Mouse (Mus musculus): ENCODE results near the gene Layn. TPM values are rescaled to one million over a fixed set of nuclear protein-coding genes. Genes with fewer than 3 reads are reported as not detected.

Gene Layn
- 8.8 and 8.9 TPM in 2 replicates for polyA plus RNA-seq (2015; fragmentation: Nextera tagmentation; extraction: Ambion mirVana)

DNA sequence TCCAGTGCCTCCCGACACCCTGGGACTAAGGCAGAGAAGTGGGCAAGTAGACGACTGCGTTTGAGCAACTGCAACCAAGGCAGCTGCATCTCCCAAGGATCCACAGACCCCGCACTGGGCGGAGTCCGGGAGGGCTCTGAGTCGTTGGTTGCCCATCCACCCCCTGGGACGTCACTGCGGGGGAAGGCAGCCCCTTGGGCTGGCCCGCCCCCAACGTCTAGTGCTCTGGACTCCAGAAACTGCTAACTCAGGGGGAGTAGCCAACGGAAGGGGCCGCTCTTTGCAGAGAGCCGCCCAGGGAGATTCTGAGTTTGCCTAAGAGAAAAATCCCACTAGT, at the start of gene Layn:
Layn (minus strand) TSS at position 116 of the 337 bp plus-strand sequence.
- under 1% methylated on average over 14 of the region's 14 CpGs for WGBS
- ATAC-seq (replicated peaks; ENCODE audit: insufficient number of reproducible peaks, insufficient read depth, low FRiP score, low read depth), result peak; percentile 94
- Histone ChIP-seq H3K4me1 (replicated peaks) (peaks cover 19% of the 10 kb centered on the region), H3K4me3 (peak within 1 kb of the TSS; percentile 54), H3K27ac (peak within 1 kb of the TSS; percentile 70), H3K27me3 (0 out of 2 replicates have a peak, but pooled peaks cover under 1% of the 10 kb centered on the region), H3K4me2 (peak within 1 kb of the TSS; percentile 89), H3K9ac (peak within 1 kb of the TSS; percentile 56), H3K36me3 (no peaks in the 10 kb centered on the region), H3K9me3 (replicated peaks) (no peaks in the 10 kb centered on the region)

DNA sequence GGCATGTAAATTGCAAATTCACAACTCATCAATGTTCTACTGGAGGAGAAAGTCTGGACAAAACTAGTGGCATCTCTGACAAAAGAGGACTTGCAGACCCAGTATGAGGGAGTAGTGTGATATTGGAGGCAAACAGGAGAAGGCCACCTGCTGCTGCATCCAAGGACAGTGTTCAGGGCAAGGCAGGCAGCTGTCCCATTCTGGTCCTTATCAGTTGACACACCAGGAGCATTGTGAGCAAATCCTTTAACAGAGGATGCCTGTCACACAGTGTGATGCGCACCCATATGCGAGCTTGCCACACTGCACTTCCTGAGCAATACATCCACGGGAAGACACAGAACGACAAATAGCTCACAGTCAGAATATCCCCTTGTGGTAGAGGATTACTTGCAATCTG, 37.9 kb upstream of the Layn start:
- Histone ChIP-seq H3K4me2 (no peak overlapping the region), H3K27ac (no peak overlapping the region), H3K27me3 (no peaks in the 10 kb centered on the region), H3K9ac (no peak overlapping the region), H3K4me3 (no peak overlapping the region), H3K4me1 (replicated peaks) (no peaks in the 10 kb centered on the region), H3K9me3 (replicated peaks) (no peaks in the 10 kb centered on the region), H3K36me3 (no peaks in the 10 kb centered on the region)
- whole genome bisulfite sequencing, result 69% methylated on average over 4 of the region's 4 CpGs
- no peak for ATAC-seq (replicated peaks; ENCODE audit: insufficient number of reproducible peaks, insufficient read depth, low FRiP score, low read depth)

DNA sequence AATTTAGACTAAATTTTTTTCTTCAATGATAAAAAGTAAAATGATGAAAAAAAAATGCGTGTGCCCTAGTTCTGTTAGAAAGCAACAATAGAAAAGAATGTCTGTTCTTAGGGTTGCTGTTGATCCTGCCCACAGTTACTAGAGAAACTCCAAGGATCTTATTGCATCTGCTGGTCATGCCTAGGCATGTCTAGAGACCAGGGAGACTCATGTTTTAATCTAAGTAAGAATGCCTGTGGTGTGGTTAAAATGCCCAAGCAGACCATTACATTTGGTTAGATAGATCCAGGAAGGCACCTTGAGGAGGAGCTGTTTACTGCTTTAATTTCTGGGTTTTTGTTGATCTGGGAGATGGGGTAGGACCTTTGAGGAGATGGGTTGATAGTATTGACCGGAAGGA, 28.9 kb upstream of the Layn start:
- H3K4me2 ChIP-seq, result no peak overlapping the region
- 0 out of 2 replicates have a peak, but pooled peaks cover 10% of the 10 kb centered on the region for H3K27me3 ChIP-seq
- no peak for ATAC-seq (replicated peaks; ENCODE audit: insufficient number of reproducible peaks, insufficient read depth, low FRiP score, low read depth)
- 69% methylated on average over 2 of the region's 2 CpGs for WGBS
- H3K36me3 ChIP-seq, result no peaks in the 10 kb centered on the region
- H3K9ac ChIP-seq, result no peak overlapping the region
- no peak overlapping the region for H3K27ac ChIP-seq
- H3K9me3 ChIP-seq (replicated peaks), result no peaks in the 10 kb centered on the region
- peaks cover 16% of the 10 kb centered on the region for H3K4me1 ChIP-seq (replicated peaks)
- H3K4me3 ChIP-seq, result no peak overlapping the region

DNA sequence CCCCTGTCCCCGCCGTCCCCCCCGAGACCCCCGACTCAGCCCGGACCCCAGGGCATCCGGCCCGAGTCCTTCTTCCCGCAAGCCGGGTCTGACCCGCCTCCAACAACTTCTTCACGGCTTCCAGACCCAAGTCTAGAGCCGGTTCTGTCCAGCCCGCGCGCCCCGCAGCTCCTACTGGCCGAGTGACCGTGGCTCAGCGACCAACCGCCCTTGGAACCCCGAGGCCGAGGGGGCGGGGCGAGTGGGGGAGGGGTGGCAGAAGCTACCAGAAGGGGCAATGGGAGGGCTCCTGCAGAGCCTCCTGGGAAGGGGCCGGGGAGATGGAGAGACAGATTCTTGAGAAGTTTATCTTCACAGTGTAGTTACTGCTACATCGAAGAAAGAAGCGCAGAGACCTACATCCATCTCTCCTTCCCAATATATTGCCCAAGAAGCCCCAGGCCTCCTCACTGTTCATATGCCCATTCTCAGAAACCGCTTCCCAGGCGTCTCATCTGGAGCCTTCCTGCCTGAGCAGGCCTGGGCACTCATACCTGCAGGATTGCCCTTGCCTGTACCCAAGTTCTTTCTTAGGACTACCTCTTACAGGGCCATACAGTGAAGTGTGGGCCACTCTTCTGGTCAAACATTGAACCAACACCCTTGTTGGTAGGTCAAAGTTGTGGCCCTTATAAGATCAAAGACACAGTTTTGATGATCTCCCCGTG, 27.1 kb upstream of the Layn start:
- H3K4me1 ChIP-seq (replicated peaks), result peaks cover 16% of the 10 kb centered on the region
- peak overlapping the region; percentile 60 for H3K9ac ChIP-seq
- H3K36me3 ChIP-seq, result no peaks in the 10 kb centered on the region
- no peaks in the 10 kb centered on the region for H3K9me3 ChIP-seq (replicated peaks)
- peak overlapping the region; percentile 63 for H3K4me3 ChIP-seq
- 0 out of 2 replicates have a peak, but pooled peaks have one; percentile 27 for ATAC-seq (replicated peaks; ENCODE audit: insufficient number of reproducible peaks, insufficient read depth, low FRiP score, low read depth)
- H3K27me3 ChIP-seq, result peaks cover 18% of the 10 kb centered on the region
- WGBS, result 12% methylated on average over 30 of the region's 30 CpGs
- H3K4me2 ChIP-seq, result peak overlapping the region; percentile 100
- H3K27ac ChIP-seq, result no peak overlapping the region

DNA sequence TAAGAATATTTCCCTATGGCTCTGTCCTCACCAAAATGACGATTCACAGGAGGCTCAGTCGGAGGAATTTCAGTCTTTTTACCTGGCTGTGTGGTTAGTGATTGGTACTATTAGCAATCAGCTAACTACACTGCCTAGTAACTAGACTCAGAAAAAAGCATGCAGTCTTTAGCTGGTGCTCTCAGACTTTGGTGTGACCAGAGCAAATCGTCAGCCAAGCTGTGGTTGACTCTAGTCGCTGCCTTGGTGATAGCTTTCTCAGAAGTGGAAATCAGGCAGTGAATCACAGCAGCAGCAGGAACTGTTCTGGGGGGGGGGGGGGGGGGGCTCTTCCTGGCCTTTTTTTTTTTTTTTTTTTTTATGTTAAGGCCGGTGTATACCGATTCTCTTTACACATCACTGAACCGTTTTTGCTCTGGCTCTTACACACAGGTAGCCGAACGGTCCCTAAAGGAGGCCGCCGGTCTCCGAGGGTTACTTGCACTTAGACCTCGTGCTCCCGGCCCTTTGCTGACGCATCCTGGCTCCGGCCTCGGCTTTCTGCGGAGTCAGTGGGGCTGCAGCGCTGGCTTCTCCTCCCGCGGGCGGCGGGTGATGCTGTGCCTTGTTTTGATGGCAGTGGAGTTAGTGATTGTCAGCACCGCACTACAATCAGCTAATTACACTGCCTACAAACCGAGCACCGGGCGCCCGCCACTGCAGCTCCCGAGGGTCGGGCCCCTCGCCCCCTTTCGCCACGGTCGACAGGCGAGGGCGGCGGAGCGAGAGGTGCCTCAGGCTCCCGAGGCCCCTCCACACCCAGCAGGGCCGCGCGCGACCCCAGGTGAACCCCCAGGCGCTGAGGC, 26.3 kb upstream of the Layn start:
- Histone ChIP-seq H3K4me1 (replicated peaks) (peaks cover 16% of the 10 kb centered on the region), H3K27me3 (peaks cover 18% of the 10 kb centered on the region), H3K36me3 (no peaks in the 10 kb centered on the region), H3K9me3 (replicated peaks) (no peaks in the 10 kb centered on the region), H3K27ac (no peak overlapping the region), H3K4me2 (peak overlapping the region; percentile 100), H3K9ac (peak overlapping the region; percentile 60), H3K4me3 (peak overlapping the region; percentile 63)
- 3% methylated on average over 43 of the region's 44 CpGs for WGBS
- 0 out of 2 replicates have a peak, but pooled peaks have one; percentile 31 for ATAC-seq (replicated peaks; ENCODE audit: insufficient number of reproducible peaks, insufficient read depth, low FRiP score, low read depth)

DNA sequence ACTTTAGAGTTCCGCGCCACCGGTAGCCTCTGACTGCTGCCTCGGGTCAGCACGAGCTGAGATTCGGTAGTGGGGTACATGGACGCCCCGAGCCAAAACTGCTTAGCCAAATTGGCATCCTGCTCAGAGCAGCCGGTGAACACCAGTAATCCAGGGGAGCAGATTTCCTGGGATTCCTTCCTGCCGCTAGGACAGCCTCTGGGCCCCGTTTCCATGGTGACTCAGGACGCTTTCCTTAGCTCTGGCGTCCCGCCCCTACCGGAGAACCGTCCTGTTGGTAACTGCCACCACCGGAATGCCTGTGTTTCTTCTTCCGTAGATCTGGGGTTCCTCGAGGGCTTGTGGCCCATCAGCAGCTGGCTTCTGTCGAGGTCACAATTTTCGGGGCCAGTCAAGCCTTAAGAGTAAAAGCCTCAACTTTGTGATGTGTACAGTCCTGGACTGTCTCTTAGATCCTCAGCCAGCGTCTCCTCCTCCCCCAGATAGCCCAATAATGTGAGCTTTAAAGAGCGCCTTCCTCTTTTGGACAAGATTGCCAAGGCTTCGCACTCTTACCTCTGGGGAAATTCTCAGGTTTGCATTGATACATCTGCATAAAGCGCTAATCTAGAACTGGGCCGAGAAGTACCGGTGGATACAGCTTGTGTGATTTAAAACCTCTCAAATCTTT, 25.0 kb upstream of the Layn start, which contains the start of gene 4833427G06Rik:
4833427G06Rik (minus strand) TSS at position 323 of the 670 bp plus-strand sequence.
- no peak for ATAC-seq (replicated peaks; ENCODE audit: insufficient number of reproducible peaks, insufficient read depth, low FRiP score, low read depth)

DNA sequence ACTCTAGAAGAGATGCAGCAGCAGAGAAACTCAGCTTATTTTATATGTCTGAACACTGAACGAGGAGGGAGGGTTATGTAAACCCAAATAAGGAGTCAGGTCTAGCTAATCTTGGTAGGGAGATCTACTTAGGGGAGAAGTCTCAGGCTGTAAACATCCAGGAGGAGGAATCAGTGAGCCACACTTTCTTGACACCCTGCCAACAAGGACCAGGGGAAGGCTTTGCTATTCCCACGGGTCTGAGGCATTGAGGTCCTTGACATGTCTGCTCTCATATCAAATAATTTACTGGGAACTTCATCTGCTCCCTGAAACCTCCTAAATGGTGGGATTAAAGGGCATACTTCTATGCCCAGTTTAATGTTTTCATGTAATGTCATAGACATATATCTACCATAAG, 19.4 kb upstream of the Layn start:
- ATAC-seq (replicated peaks; ENCODE audit: insufficient number of reproducible peaks, insufficient read depth, low FRiP score, low read depth), result no peak
- H3K27me3 ChIP-seq, result peaks cover 7% of the 10 kb centered on the region
- no peak overlapping the region for H3K4me3 ChIP-seq
- no peak overlapping the region for H3K9ac ChIP-seq
- H3K36me3 ChIP-seq, result no peaks in the 10 kb centered on the region
- H3K4me2 ChIP-seq, result no peak overlapping the region
- no peaks in the 10 kb centered on the region for H3K4me1 ChIP-seq (replicated peaks)
- no peak overlapping the region for H3K27ac ChIP-seq
- WGBS, result 44% methylated on average over 2 of the region's 2 CpGs
- H3K9me3 ChIP-seq (replicated peaks), result no peaks in the 10 kb centered on the region

More for the DNA sequence above, 25.0 kb upstream of the Layn start, which contains the start of gene 4833427G06Rik:
- Histone ChIP-seq H3K36me3 (no peaks in the 10 kb centered on the region), H3K4me2 (peak within 1 kb of the TSS; percentile 100), H3K4me3 (peak within 1 kb of the TSS; percentile 30), H3K4me1 (replicated peaks) (peaks cover 16% of the 10 kb centered on the region), H3K9me3 (replicated peaks) (no peaks in the 10 kb centered on the region), H3K27me3 (peaks cover 18% of the 10 kb centered on the region), H3K9ac (0 out of 2 replicates have a peak within 1 kb of the TSS, but pooled peaks have one; percentile 2), H3K27ac (no peak within 1 kb of the TSS)
- 9% methylated on average over 27 of the region's 27 CpGs for WGBS

DNA sequence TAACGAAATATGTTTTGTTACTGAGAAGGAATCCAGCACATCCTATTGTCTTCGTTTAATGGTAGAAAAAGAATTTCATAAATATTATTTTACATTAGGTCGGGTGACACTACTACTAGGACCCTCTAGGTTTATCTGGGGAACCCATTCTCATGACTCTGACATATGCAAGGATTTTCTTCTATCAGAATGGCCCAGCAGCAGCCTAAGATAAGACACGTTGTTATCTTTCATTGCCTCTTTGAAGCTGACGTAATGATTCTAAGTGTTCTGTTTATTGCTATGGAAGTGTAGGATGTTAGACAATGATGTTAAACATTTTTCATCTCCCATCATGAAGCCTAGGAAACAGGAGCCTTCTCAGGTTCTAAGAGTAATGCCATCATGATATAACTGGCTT, 16.8 kb upstream of the Layn start:
- ATAC-seq (replicated peaks; ENCODE audit: insufficient number of reproducible peaks, insufficient read depth, low FRiP score, low read depth), result no peak
- H3K9me3 ChIP-seq (replicated peaks), result no peaks in the 10 kb centered on the region
- H3K4me1 ChIP-seq (replicated peaks), result no peaks in the 10 kb centered on the region
- H3K9ac ChIP-seq, result no peak overlapping the region
- no peak overlapping the region for H3K27ac ChIP-seq
- no peaks in the 10 kb centered on the region for H3K27me3 ChIP-seq
- no peak overlapping the region for H3K4me3 ChIP-seq
- H3K4me2 ChIP-seq, result no peak overlapping the region
- H3K36me3 ChIP-seq, result no peaks in the 10 kb centered on the region
- WGBS, result 43% methylated on average over 5 of the region's 5 CpGs

DNA sequence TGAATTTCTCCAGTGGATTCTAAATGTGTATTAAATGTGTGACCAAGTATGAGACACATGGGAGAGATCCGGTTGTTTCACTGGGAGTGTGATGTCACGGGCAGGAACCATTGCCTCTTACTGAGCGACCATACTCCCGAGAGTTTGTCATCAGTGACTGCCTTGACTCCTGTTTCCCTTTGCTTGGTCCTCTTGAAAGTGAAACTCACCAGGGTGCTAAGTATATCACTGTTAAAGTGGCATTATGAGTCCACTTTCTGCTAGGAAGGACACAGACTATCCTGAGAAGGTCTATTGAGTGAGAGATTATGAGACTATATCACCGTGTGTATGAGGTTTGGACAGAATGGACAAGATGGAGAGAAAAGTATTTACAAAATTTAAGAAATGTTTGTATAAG, 4.7 kb upstream of the Layn start:
- 76% methylated on average over 5 of the region's 5 CpGs for WGBS
- no peak overlapping the region for H3K27ac ChIP-seq
- H3K36me3 ChIP-seq, result no peaks in the 10 kb centered on the region
- no peaks in the 10 kb centered on the region for H3K9me3 ChIP-seq (replicated peaks)
- H3K4me2 ChIP-seq, result no peak overlapping the region
- no peaks in the 10 kb centered on the region for H3K27me3 ChIP-seq
- ATAC-seq (replicated peaks; ENCODE audit: insufficient number of reproducible peaks, insufficient read depth, low FRiP score, low read depth), result no peak
- peaks cover 8% of the 10 kb centered on the region for H3K4me1 ChIP-seq (replicated peaks)
- H3K9ac ChIP-seq, result no peak overlapping the region
- H3K4me3 ChIP-seq, result no peak overlapping the region

DNA sequence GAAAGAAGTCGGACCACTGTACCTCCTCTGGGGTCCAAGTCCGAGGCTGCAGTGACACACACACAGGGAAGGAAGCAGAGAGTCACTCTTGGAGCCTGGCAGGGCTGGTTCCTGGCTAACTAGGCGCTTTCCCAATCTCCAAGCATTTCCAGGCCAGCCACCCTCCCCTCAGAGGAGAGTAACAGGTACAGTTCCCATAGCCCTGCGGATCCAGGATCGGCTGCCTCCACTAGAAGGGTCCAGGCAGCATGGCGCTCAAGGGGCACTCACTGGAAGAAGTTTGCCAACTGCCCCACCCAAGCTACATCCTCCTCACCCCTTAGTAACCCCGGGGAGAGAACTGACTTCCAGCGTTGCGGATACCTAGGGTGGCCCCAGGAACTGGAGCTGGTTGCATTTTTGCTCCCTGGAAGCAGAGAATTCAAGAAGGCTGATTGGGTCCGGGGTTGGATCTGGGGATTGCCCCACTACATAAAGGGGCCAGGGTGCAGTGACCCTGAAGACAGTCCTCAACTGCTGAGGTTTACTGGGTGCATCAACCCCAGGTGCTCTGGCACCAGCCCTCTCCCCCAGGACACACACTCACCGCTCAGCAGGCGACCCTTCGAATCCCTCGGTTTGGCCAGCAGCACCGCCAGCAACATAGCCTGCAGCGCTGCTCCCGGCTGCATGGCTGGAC, 455 bp downstream of the Layn start:
- H3K4me3 ChIP-seq, result peak overlapping the region; percentile 54
- WGBS, result under 1% methylated on average over 17 of the region's 17 CpGs
- H3K4me2 ChIP-seq, result peak overlapping the region; percentile 89
- peak; percentile 23; the same call in 1 of the 2 replicates for ATAC-seq (replicated peaks; ENCODE audit: insufficient number of reproducible peaks, insufficient read depth, low FRiP score, low read depth)
- peaks cover 19% of the 10 kb centered on the region for H3K4me1 ChIP-seq (replicated peaks)
- no peaks in the 10 kb centered on the region for H3K36me3 ChIP-seq
- H3K27ac ChIP-seq, result peak overlapping the region; percentile 70
- H3K9ac ChIP-seq, result peak overlapping the region; percentile 56
- 0 out of 2 replicates have a peak, but pooled peaks cover 3% of the 10 kb centered on the region for H3K27me3 ChIP-seq
- H3K9me3 ChIP-seq (replicated peaks), result no peaks in the 10 kb centered on the region

Data from heart, embryonic 15.5 days (tissue).